Mouse (Mus musculus): Measurements from ENCODE around the gene Psmb4. TPM values are rescaled to one million over a fixed set of nuclear protein-coding genes. Genes with fewer than 3 reads are reported as not detected.

The Psmb4 gene
- polyA plus RNA-seq, 1 experiment from 2014 or later, result 308 TPM

DNA sequence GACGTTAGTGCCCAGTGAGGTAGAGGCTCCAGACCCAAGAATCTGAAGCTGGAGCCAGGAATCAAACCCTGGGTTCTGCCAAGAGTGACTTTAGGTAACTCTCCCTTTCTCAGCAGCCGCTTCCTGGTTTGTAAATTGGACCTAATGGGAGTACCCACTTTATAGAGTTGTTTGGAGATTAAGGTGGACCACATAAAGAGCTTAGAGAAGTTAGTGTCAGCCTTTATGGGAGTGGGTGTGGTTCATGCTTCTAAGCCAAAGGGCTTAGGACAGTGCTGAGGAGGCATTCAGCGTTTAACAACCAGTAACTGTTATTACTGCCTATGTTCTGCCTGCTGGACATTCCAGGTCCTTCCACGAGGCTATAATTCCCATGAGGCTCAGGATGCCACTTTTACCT, 32.1 kb upstream of the Psmb4 start:
- Histone ChIP-seq H3K9ac (ENCODE audit: low read depth, low read length) (no peak overlapping the region), H3K4me3 (ENCODE audit: low read depth, low read length) (no peak overlapping the region), H3K27me3 (replicated peaks; ENCODE audit: control insufficient read depth, insufficient read depth, low read length) (no peaks in the 10 kb centered on the region), H3K4me1 (replicated peaks; ENCODE audit: control insufficient read depth, insufficient read depth, low read length) (peaks cover 4% of the 10 kb centered on the region; the same call in 1 of the 2 replicates), H3K4me2 (replicated peaks; ENCODE audit: low read depth) (no peak overlapping the region), H3K27ac (ENCODE audit: low read depth, low read length) (no peak overlapping the region; the same call in 1 of the 2 replicates), H3K36me3 (ENCODE audit: control insufficient read depth, insufficient read depth) (no peaks in the 10 kb centered on the region), H3K9me3 (ENCODE audit: control insufficient read depth) (no peaks in the 10 kb centered on the region)
- ATAC-seq, result peak; percentile 41; the same call in 1 of the 2 replicates
- TF ChIP-seq CTCF (IDR thresholded peaks at IDR 0.05; ENCODE audit: low read depth), result no peak
- 43% methylated on average over 4 of the region's 4 CpGs for WGBS

DNA sequence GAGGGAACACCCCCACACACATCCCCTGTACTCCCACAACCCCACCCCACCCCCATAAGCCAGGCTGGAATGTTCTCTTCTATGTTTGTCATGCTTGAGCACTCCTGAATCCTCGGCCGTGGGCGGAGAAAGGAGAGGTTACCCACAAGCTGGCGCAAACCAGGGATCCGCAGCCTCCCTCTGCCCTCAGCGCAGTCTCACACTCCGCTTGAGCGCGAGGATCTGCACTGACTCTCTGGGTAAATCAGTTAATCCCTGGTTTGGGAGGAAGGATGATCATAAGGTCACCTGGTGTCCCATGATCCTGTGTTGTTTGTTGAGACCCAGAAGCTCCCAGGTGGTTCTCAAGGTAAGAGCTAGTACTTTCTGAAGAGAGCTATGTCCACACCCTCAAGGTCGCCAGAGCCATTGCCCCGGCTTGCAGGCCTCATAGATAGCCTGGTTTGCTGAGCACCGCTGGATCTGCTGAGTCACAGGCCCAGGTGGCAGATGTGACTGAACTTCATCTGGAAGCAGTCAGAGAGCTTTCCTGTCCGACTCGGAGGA, 31.1 kb upstream of the Psmb4 start:
- H3K4me1 ChIP-seq (replicated peaks; ENCODE audit: control insufficient read depth, insufficient read depth, low read length), result peaks cover 4% of the 10 kb centered on the region; the same call in 1 of the 2 replicates
- H3K36me3 ChIP-seq (ENCODE audit: control insufficient read depth, insufficient read depth), result no peaks in the 10 kb centered on the region
- no peak overlapping the region for H3K9ac ChIP-seq (ENCODE audit: low read depth, low read length)
- H3K27me3 ChIP-seq (replicated peaks; ENCODE audit: control insufficient read depth, insufficient read depth, low read length), result no peaks in the 10 kb centered on the region
- peak; percentile 19; the same call in 1 of the 2 replicates for ATAC-seq
- no peak overlapping the region for H3K4me3 ChIP-seq (ENCODE audit: low read depth, low read length)
- TF ChIP-seq CTCF (IDR thresholded peaks at IDR 0.05; ENCODE audit: low read depth), result no peak
- no peak overlapping the region for H3K4me2 ChIP-seq (replicated peaks; ENCODE audit: low read depth)
- no peaks in the 10 kb centered on the region for H3K9me3 ChIP-seq (ENCODE audit: control insufficient read depth)
- H3K27ac ChIP-seq (ENCODE audit: low read depth, low read length), result no peak overlapping the region
- WGBS, result 51% methylated on average over 14 of the region's 14 CpGs

DNA sequence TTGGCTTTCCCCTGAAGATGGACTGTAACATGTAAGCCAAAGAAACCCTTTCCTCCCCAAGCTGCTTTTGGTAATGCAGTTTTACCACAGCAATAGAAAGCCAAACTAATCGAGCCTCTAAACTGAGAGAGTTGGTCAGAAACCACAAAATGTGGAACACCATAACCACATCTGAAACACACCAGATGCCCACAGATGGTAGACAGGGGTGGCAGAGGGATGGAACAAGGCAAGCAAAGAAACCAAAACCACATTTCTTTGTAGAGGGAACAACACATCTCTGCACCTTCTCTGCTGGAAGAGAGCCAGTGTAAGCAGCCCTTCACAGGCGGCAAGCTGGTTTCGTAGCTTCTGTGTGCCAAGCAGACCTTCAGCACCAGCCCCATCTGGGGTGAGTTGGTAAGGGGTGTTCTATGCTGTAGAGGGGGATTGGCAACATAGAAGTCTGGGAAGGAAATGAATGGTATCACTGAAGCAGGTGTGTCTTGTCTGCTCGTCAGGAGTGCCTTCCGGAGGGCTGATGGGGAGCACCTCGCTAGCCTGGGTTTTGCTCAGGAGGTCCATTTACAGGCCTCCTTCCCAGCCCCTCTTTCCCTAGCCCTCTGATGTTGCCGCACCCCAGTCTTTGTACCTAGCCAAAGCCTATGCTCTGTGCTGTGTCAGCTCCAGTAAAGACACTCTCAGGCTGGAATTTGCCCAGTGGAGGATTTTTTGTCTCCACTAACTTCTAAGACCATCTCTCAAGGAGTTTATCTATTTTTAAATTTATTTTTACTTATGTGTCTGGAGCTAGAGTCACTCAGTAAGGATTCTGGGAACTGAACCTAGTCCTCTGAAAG, 29.4 kb upstream of the Psmb4 start:
- Histone ChIP-seq H3K4me3 (ENCODE audit: low read depth, low read length) (no peak overlapping the region), H3K4me1 (replicated peaks; ENCODE audit: control insufficient read depth, insufficient read depth, low read length) (peaks cover 4% of the 10 kb centered on the region; the same call in 1 of the 2 replicates), H3K27ac (ENCODE audit: low read depth, low read length) (no peak overlapping the region), H3K4me2 (replicated peaks; ENCODE audit: low read depth) (no peak overlapping the region), H3K36me3 (ENCODE audit: control insufficient read depth, insufficient read depth) (no peaks in the 10 kb centered on the region), H3K9ac (ENCODE audit: low read depth, low read length) (no peak overlapping the region), H3K27me3 (replicated peaks; ENCODE audit: control insufficient read depth, insufficient read depth, low read length) (no peaks in the 10 kb centered on the region), H3K9me3 (ENCODE audit: control insufficient read depth) (no peaks in the 10 kb centered on the region)
- WGBS, result 80% methylated on average over 7 of the region's 7 CpGs
- no peak for ATAC-seq
- TF ChIP-seq CTCF (IDR thresholded peaks at IDR 0.05; ENCODE audit: low read depth), result no peak

DNA sequence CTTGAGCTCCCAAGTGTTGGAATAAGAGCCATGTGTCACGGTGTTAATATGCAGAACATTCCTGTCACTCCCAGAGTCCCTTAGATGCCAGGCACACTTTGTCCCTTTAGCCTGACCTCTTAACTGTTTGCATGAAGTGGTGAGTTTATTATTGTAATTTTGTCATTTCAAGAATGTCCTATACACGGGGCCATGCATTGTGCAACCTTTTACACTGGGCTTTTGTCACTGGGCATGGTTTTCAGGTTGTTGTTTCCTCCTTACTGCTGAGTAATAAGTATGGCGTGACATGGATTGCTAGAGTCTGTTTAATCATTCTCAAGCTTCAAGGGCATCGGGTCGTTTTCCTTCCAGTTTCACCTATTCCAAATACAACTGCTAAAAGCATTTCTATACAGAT, 27.0 kb upstream of the Psmb4 start:
- peak; percentile 93 for ATAC-seq
- no peak for TF ChIP-seq CTCF (IDR thresholded peaks at IDR 0.05; ENCODE audit: low read depth)
- peak overlapping the region; percentile 80 for H3K27ac ChIP-seq (ENCODE audit: low read depth, low read length)
- H3K4me3 ChIP-seq (ENCODE audit: low read depth, low read length), result no peak overlapping the region
- no peaks in the 10 kb centered on the region for H3K4me1 ChIP-seq (replicated peaks; ENCODE audit: control insufficient read depth, insufficient read depth, low read length)
- no peaks in the 10 kb centered on the region for H3K9me3 ChIP-seq (ENCODE audit: control insufficient read depth)
- no peaks in the 10 kb centered on the region for H3K36me3 ChIP-seq (ENCODE audit: control insufficient read depth, insufficient read depth)
- WGBS, result 26% methylated on average over 5 of the region's 5 CpGs
- no peaks in the 10 kb centered on the region for H3K27me3 ChIP-seq (replicated peaks; ENCODE audit: control insufficient read depth, insufficient read depth, low read length)
- no peak overlapping the region for H3K4me2 ChIP-seq (replicated peaks; ENCODE audit: low read depth)
- H3K9ac ChIP-seq (ENCODE audit: low read depth, low read length), result no peak overlapping the region

DNA sequence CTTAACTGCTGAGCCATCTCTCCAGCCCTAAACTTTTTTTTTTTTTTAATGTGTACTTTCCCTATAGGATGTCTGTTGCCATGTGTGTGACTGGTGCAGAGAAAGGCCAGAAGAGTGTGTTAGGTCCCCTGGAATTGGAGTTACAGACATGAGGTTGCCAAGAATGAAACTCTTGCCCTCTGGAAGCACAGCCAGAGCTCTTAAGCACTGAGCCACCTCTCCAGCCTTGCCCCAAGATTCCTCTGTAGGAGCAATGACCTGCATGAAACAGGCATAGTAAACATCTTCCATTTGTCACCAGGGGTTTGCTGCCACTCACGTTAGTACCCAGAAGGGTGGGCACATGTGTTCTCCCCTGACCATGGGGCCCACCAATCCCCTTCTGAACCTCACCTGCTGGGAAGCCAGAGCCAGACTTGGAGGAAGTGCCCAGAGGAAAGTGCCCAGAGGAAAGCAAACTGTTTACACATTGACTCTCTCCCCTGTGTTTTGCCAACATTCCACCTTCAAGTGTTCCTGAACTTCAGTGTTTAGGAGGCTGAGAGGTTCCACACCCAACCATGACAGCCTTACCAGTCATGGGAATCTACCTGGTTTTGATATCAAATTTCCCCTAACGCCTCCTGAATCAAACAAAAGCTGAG, 24.4 kb upstream of the Psmb4 start:
- Histone ChIP-seq H3K9me3 (ENCODE audit: control insufficient read depth) (no peaks in the 10 kb centered on the region), H3K4me2 (replicated peaks; ENCODE audit: low read depth) (no peak overlapping the region), H3K27ac (ENCODE audit: low read depth, low read length) (no peak overlapping the region), H3K36me3 (ENCODE audit: control insufficient read depth, insufficient read depth) (no peaks in the 10 kb centered on the region), H3K4me1 (replicated peaks; ENCODE audit: control insufficient read depth, insufficient read depth, low read length) (no peaks in the 10 kb centered on the region), H3K27me3 (replicated peaks; ENCODE audit: control insufficient read depth, insufficient read depth, low read length) (no peaks in the 10 kb centered on the region), H3K4me3 (ENCODE audit: low read depth, low read length) (no peak overlapping the region), H3K9ac (ENCODE audit: low read depth, low read length) (no peak overlapping the region)
- ATAC-seq, result no peak
- 61% methylated on average over 2 of the region's 2 CpGs for WGBS
- no peak for TF ChIP-seq CTCF (IDR thresholded peaks at IDR 0.05; ENCODE audit: low read depth)

DNA sequence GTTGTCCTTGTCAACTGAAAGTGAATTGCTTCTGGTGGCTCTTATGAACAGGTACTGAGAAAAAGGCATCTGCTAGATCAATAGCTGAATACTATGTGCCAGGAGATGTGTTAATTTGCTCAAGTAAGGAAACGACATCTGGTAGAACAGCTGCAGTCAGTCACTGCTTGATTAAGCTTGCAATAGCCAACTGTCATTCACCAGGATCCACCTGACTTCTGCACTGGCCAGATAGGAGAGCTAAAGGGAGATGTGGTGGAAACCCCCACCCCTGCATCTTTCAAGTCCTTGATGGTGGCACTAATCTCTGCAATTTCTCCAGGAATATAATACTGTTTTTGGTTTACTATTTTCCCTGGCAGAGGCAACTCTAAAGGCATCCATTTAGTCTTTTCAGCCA, 19.7 kb upstream of the Psmb4 start:
- Histone ChIP-seq H3K4me2 (replicated peaks; ENCODE audit: low read depth) (no peak overlapping the region), H3K4me3 (ENCODE audit: low read depth, low read length) (no peak overlapping the region), H3K27me3 (replicated peaks; ENCODE audit: control insufficient read depth, insufficient read depth, low read length) (no peaks in the 10 kb centered on the region), H3K4me1 (replicated peaks; ENCODE audit: control insufficient read depth, insufficient read depth, low read length) (no peaks in the 10 kb centered on the region), H3K27ac (ENCODE audit: low read depth, low read length) (no peak overlapping the region), H3K36me3 (ENCODE audit: control insufficient read depth, insufficient read depth) (no peaks in the 10 kb centered on the region), H3K9me3 (ENCODE audit: control insufficient read depth) (no peaks in the 10 kb centered on the region), H3K9ac (ENCODE audit: low read depth, low read length) (no peak overlapping the region)
- no peak for TF ChIP-seq CTCF (IDR thresholded peaks at IDR 0.05; ENCODE audit: low read depth)
- WGBS, result 53% methylated on average over 1 of the region's 1 CpGs
- no peak for ATAC-seq

Measured in intestine, postnatal 0 days (tissue).